Mouse (Mus musculus) thymus, adult 2 months (tissue): ENCODE data around the gene Gda.

ENCODE experiments used
- CTCF ChIP-seq: fragments of 200-500 bp; IDR thresholded peaks from 2 replicates; pipeline ENCODE4 v1.5.1; 2012; ENCODE audit warnings: mild to moderate bottlenecking, control low read depth, low read length, moderate library complexity, borderline replicate concordance; ENCODE audit not compliant: control insufficient read depth, poor library complexity, insufficient read depth; ENCODE audit errors: extremely low read depth
- POLR2A ChIP-seq: fragments of 200-500 bp; IDR thresholded peaks from 2 replicates; pipeline ENCODE4 v1.6.1; 2012; ENCODE audit warnings: mild to moderate bottlenecking, low read length, control low read depth, moderate library complexity; ENCODE audit not compliant: control insufficient read depth, poor library complexity, insufficient read depth; ENCODE audit errors: extremely low read depth

DNA sequence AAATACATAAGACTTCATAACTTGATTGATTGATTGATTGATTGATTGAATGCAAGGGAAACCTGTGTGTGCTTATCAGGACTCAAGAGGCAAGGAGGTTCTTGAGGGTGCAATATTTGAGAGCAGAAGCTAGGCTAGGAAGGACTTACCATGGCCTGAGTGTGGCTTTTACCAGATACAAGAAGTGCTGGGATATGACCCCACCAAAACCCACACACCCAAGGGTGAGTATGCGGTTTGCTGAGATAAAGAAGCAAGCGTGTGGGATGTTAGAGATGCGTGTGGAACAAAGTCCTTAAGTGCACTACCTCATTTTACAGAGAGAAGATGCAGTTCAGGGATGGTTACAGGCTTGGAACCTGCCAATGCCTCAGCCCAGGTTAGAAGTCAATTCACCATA, 41.0 kb downstream of the Gda start:
- TF ChIP-seq POLR2A (no peak), CTCF (no peak)
